Mouse (Mus musculus) adrenal gland, adult (tissue): ENCODE data around the gene Chn2.
A peak's percentile ranks its signal among the peaks of the same experiment; 100 is the strongest.

Source experiments
- DNase-seq, 2 experiments: peaks; one replicate each; pipeline ENCODE4 v3.0.0; 2022 to 2023; ENCODE audit warnings: low spot score in 1 of 2; ENCODE audit not compliant: inconsistent age in 2 of 2

Gene Chn2

GRCm38 (mm10) chr6:54328783-54329182 is 289.4 kb downstream of the Chn2 start:
- no peak for DNase-seq

- DNase-seq = no peak
Observed at GRCm38 (mm10) chr6:54329598-54329997, 290.2 kb downstream of the Chn2 start.

GRCm38 (mm10) chr6:54330166-54330565 is 290.8 kb downstream of the Chn2 start:
- no peak for DNase-seq

GRCm38 (mm10) chr6:54331765-54332164 is 292.4 kb downstream of the Chn2 start:
- DNase-seq = no peak

GRCm38 (mm10) chr6:54332203-54332602 is 292.8 kb downstream of the Chn2 start:
- peak; percentile 57 to 61 for DNase-seq

GRCm38 (mm10) chr6:54333116-54333651 is 293.8 kb downstream of the Chn2 start:
- DNase-seq = peak in 1 of 2 experiments; percentile 35

GRCm38 (mm10) chr6:54333652-54334396 is 294.5 kb downstream of the Chn2 start:
- DNase-seq = peak in 1 of 2 experiments; percentile 2

GRCm38 (mm10) chr6:54337321-54337720 is 298.0 kb downstream of the Chn2 start:
- no peak for DNase-seq

GRCm38 (mm10) chr6:54341133-54341532 is 301.8 kb downstream of the Chn2 start:
- no peak for DNase-seq

- DNase-seq = no peak
Observed at GRCm38 (mm10) chr6:54342223-54342622, 302.9 kb downstream of the Chn2 start.
